Mouse (Mus musculus) bone marrow macrophage, adult 2 months (primary cell): ENCODE results near the gene Timm17a.

Source experiments
- CTCF ChIP-seq: IDR thresholded peaks from 2 replicates; pipeline ENCODE4 v1.5.1; 2012; ENCODE audit warnings: low read depth, mild to moderate bottlenecking, low read length, moderate library complexity
- POLR2A ChIP-seq: IDR thresholded peaks from 2 replicates; pipeline ENCODE4 v1.6.1; 2012; ENCODE audit warnings: mild to moderate bottlenecking, low read depth, low read length, borderline replicate concordance

- TF ChIP-seq CTCF, result no peak
- TF ChIP-seq POLR2A, result no peak
Measured at GRCm38 (mm10) chr1:135330578-135330977, 17.0 kb upstream of the Timm17a start.
